Mouse (Mus musculus): Measurements from ENCODE around the gene Calr. TPM values are rescaled to one million over a fixed set of nuclear protein-coding genes. Genes with fewer than 3 reads are reported as not detected.

Calr gene
- 100 to 1,000 TPM; 480 to 531 TPM for total RNA-seq (2021)
- long read RNA-seq, experiment 1, transcript Calr-201 (9 exons, 2,184 nt): major isoform, 79 of 115 reads
- long read RNA-seq, experiment 1, partial matches to known transcripts: 11 of 115 reads
- long read RNA-seq, experiment 1, other reads (novel, unspliced or antisense): 23 of 115 reads
- long read RNA-seq, experiment 2, transcript Calr-201 (9 exons, 2,184 nt): major isoform, 196 of 235 reads
- long read RNA-seq, experiment 2, partial matches to known transcripts: 20 of 235 reads
- long read RNA-seq, experiment 2, other reads (novel, unspliced or antisense): 16 of 235 reads

GRCm38 (mm10) chr8:84846722-84847572 lies at the start of gene Calr:
Gene Calr (minus strand): TSS chr8:84846934.
- peak; percentile 98 to 99 for DNase-seq (ENCODE audit: low spot score in 2 of 2)

DNA sequence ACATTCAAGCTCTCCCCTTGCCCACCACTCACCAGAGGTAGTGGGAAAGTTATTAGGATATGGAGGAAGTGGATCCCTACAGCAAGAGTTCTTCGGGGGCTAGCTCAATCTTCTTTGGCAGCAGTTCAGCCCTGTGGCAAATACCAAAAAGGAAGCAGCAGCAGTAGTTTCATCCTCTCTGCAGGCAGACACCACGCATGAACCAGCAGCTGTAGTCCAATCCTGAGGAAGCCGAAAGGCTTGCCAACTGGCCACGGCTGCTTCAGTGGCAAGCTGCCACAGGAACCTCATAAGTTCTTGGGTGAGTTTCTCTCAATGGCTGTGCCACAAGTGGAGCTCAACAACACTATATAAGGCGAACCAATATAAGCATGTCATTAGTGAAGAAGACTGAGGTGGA lies 49.2 kb upstream of the Calr start:
- no peak for DNase-seq (ENCODE audit: low spot score in 2 of 2)

GRCm38 (mm10) chr8:84893709-84894134 lies 47.0 kb upstream of the Calr start, which contains the start of gene Gcdh:
Gene Gcdh (minus strand): TSS chr8:84893921.
- DNase-seq (ENCODE audit: low spot score in 2 of 2): peak in 1 of 2 experiments; percentile 80

DNA sequence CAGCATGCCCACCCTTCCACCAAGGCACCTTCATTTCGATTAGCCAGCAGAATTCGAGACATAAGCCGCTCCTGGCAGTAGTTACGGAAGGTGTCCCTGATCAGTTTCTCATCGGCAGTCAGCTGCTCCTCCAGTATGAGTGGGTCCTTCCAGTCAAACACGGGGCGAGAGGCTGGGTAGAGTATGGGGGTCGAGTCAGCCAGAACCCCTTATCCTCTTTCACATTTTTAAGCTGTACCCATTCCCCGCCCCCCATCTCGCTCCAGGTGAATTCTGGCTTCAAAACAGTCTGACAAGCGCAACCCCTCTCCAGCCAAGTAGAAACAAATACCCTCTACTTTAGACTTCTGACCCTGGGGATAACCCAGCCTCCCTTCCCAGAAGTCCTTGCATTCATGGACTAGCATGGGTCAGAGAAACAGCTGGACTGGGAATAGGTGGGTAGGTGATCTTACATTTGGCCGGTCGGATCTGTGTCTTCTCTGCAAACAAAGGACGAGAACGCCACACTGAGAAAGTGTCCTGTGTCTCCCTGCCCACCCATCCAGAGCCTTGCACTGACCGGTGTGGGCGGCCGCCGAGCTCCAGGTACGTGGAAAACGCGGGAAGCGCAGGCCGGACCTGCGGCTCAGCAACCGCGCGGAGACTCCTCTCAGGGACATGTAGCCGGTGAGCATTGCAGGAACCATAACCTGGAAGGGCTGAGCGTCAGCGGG lies 46.4 kb upstream of the Calr start:
- no peak for DNase-seq (ENCODE audit: low spot score in 2 of 2)

- no peak for DNase-seq (ENCODE audit: low spot score in 2 of 2)
Measured at GRCm38 (mm10) chr8:84889141-84889540, 42.4 kb upstream of the Calr start.

DNA sequence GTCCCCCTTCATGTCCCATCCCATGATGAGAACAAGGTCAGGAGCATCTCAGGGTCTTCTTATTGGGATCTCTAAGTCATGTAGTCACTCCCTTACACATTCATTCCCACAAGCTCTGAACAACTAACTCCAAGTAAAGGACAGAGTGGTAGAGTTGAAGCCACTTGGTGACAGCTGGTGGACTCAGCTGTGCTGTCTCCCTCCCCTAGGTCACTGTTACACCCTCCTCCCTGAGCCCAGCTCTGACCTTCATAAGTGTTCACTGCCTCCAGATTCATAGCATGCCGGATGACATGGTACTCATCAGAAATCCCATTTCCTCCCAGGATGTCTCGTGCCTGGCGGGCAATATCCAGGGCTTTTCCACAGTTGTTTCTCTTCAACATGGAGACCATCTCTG lies 41.5 kb upstream of the Calr start:
- DNase-seq (ENCODE audit: low spot score in 2 of 2): no peak

- no peak for DNase-seq (ENCODE audit: low spot score in 2 of 2)
Measured at GRCm38 (mm10) chr8:84884728-84885127, 38.0 kb upstream of the Calr start.

GRCm38 (mm10) chr8:84878915-84879314 lies 32.2 kb upstream of the Calr start:
- DNase-seq (ENCODE audit: low spot score in 2 of 2): no peak

DNA sequence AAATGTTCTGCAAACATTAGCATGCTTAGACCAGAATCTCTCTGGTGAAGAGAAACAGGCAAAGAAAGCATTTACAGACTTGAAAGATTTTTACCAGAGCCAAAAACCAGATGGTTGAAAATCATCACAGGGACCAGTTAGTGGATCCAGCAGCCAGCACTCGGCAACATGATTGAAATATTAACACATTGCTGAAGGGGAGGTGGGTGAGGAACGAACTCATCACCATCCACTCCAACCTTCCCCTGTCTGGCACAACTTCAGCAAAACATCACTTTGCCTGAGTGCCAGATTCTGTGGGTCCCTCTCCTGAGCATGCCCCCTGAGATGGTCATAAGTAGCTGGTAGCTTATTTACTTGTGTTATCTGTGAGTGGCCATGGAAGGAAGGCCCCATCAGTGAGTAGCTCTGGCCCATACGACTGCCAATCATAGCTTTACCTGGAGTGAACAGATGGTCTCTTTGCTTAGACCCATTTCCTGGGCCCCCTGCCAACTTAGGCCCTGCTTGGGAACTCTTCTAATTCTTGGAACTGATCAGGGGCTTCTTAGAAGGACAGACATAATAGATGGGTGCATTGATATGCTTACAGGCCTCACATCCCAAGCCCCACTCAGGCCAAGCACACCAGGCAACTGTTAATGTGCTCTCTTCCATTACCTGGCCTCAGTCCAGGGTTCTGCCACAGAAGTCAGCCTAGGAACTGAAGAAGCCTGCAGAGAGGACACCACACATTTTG lies 30.7 kb upstream of the Calr start:
- DNase-seq (ENCODE audit: low spot score in 2 of 2): no peak

DNA sequence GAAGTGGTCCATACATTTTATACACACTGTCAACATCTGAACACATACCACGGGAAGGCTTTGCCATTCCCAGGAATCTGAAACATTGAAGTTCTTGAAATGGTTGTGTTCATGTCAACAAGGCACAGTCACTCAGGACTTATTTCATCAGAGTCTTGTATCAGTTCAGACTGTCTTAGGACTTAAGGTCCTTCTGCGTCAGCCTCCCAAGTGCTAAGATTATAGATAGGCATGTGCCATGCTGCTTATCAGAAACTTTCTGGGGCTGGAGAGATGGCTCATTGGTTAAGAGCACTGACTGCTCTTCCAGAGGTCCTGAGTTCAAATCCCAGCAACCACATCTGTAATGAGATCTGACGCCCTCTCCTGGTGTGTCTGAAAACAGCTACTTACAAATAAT lies 27.6 kb upstream of the Calr start:
- DNase-seq (ENCODE audit: low spot score in 2 of 2): no peak

GRCm38 (mm10) chr8:84873016-84873415 lies 26.3 kb upstream of the Calr start:
- no peak for DNase-seq (ENCODE audit: low spot score in 2 of 2)

GRCm38 (mm10) chr8:84872309-84872965 lies 25.7 kb upstream of the Calr start:
- DNase-seq (ENCODE audit: low spot score in 2 of 2): no peak

GRCm38 (mm10) chr8:84871376-84872308 lies 24.9 kb upstream of the Calr start, which contains the start of gene Syce2:
Gene Syce2 (plus strand): TSS chr8:84872111.
- DNase-seq (ENCODE audit: low spot score in 2 of 2): peak; percentile 61 to 69

GRCm38 (mm10) chr8:84856864-84857441 lies 10.2 kb upstream of the Calr start, which contains the start of gene Farsa:
Gene Farsa (plus strand): TSS chr8:84856989.
- DNase-seq (ENCODE audit: low spot score in 2 of 2): peak; percentile 75 to 83

- no peak for DNase-seq (ENCODE audit: low spot score in 2 of 2)
Measured at GRCm38 (mm10) chr8:84856434-84856833, 9.7 kb upstream of the Calr start.

- DNase-seq (ENCODE audit: low spot score in 2 of 2): no peak
Measured at GRCm38 (mm10) chr8:84847684-84848435, 1.1 kb upstream of the Calr start.

DNA sequence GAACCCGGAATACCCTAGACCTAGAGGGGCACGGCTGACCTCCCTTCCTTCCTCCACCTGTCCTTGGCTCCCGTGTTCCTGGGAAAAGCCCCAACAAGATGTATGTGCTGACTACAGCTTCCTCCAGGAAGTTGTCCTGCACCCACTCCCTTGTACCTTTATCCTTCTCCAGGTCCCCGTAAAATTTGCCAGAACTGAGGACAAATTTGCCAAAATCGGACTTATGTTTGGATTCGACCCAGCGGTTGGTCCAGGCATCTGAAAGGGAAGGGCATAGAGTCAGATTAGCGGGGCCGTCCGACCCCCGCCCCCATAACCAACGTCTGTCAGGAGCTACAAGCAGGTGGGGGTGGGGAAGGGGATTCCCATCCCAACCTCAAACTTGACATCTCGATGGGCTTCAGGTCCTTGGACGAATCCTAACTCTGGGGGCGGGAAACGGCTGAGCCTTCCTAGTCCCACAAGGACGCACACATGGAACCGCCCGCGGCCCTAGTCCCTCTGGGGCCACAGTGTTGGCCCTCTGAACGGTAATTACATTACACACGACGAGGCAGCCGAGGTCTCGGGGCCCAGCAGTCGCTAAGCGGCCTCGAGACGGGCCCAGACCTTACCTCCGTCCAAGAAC lies 526 bp downstream of the Calr start:
- DNase-seq (ENCODE audit: low spot score in 2 of 2): no peak
